ENCODE assay signal across 10 mouse cellular contexts in genomic region chr7:144935563-144935962, GRCm38 (mm10). TPM values are rescaled to one million over a fixed set of nuclear protein-coding genes. Genes with fewer than 3 reads are reported as not detected.
DNase-seq lines count a peak whose midpoint lies in the region; ATAC-seq and TF ChIP-seq lines count a peak whose summit lies in the region.
"Had no signal": no experiment of that assay in that cellular context is flagged by ENCODE, and none has a peak within 500 bp of the region (broad histone marks: within the 10 kb centered on the region; RNA-seq: fewer than 3 reads in every experiment).

No protein-coding gene starts in this region.

- H3K4me2 ChIP-seq in forebrain, embryonic 11.5 days (ENCODE audit: low read depth, low read length, severe bottlenecking) = no peak overlapping the region
- no peak overlapping the region for H3K4me2 ChIP-seq in forebrain, embryonic 15.5 days (replicated peaks)
- peak overlapping the region; percentile 89 for H3K4me2 ChIP-seq in kidney, embryonic 15.5 days
- H3K4me2 ChIP-seq: liver, embryonic 15.5 days had no signal

- WGBS in forebrain, embryonic 11.5 days = 59% methylated on average over 5 of the region's 5 CpGs
- WGBS in forebrain, embryonic 15.5 days = 51% methylated on average over 5 of the region's 5 CpGs
- WGBS in lung, adult 2 months = 53% methylated on average over 5 of the region's 5 CpGs
- 57% methylated on average over 5 of the region's 5 CpGs for WGBS in kidney, embryonic 15.5 days

- DNase-seq in forebrain, embryonic 11.5 days (ENCODE audit: low spot score) = no peak
- DNase-seq in lung, adult 2 months = no peak
- DNase-seq in lung, postnatal 25 days (ENCODE audit: low spot score) = no peak
- DNase-seq in cerebellum, adult 8-10 months = peak; percentile 70
- peak; percentile 25 for DNase-seq in right cerebral cortex, postnatal 25 days
- DNase-seq in spleen, postnatal 36 days (ENCODE audit: low spot score in 2 of 2) = no peak

- TF ChIP-seq POLR2A in lung, adult 2 months (IDR thresholded peaks at IDR 0.05; ENCODE audit: borderline replicate concordance, extremely low read depth, low read depth, low read length) = no peak

- H3K36me3 ChIP-seq in forebrain, embryonic 11.5 days (ENCODE audit: control insufficient read depth, insufficient read depth, low read length) = peaks cover 36% of the 10 kb centered on the region; the same call in 1 of the 2 replicates
- no peaks in the 10 kb centered on the region; the same call in 1 of the 2 replicates for H3K36me3 ChIP-seq in forebrain, embryonic 15.5 days
- H3K36me3 ChIP-seq in kidney, embryonic 15.5 days = peaks cover 66% of the 10 kb centered on the region

- no peaks in the 10 kb centered on the region for H3K27me3 ChIP-seq in forebrain, embryonic 11.5 days (ENCODE audit: control insufficient read depth, insufficient read depth, low read length)
- H3K27me3 ChIP-seq in forebrain, embryonic 15.5 days = peaks cover 14% of the 10 kb centered on the region; the same call in 1 of the 2 replicates
- no peaks in the 10 kb centered on the region for H3K27me3 ChIP-seq in kidney, embryonic 15.5 days

- no peaks in the 10 kb centered on the region for H3K9me3 ChIP-seq in forebrain, embryonic 11.5 days (ENCODE audit: control insufficient read depth, low read length)
- H3K9me3 ChIP-seq in forebrain, embryonic 15.5 days = no peaks in the 10 kb centered on the region
- H3K9me3 ChIP-seq in kidney, embryonic 15.5 days (replicated peaks) = no peaks in the 10 kb centered on the region
- H3K9me3 ChIP-seq: liver, embryonic 15.5 days had no signal

- ATAC-seq in forebrain, embryonic 11.5 days (replicated peaks; ENCODE audit: low FRiP score) = no peak
- no peak for ATAC-seq in forebrain, embryonic 15.5 days (replicated peaks)
- no peak for ATAC-seq in kidney, embryonic 15.5 days (replicated peaks; ENCODE audit: low FRiP score)

- H3K4me1 ChIP-seq in forebrain, embryonic 11.5 days (replicated peaks; ENCODE audit: control insufficient read depth, insufficient read depth, low read length) = peaks cover 10% of the 10 kb centered on the region
- H3K4me1 ChIP-seq in forebrain, embryonic 15.5 days = peaks cover 41% of the 10 kb centered on the region
- peaks cover 3% of the 10 kb centered on the region for H3K4me1 ChIP-seq in lung, adult 2 months (ENCODE audit: control insufficient read depth, insufficient read depth, low read length)
- H3K4me1 ChIP-seq in kidney, embryonic 15.5 days = peaks cover 68% of the 10 kb centered on the region

- TF ChIP-seq CTCF in lung, adult 2 months (IDR thresholded peaks at IDR 0.05; ENCODE audit: insufficient read depth, low read length) = peak; percentile 45

- no peak overlapping the region for H3K4me3 ChIP-seq in forebrain, embryonic 11.5 days (ENCODE audit: low read depth, low read length)
- no peak overlapping the region for H3K4me3 ChIP-seq in forebrain, embryonic 15.5 days
- H3K4me3 ChIP-seq in lung, adult 2 months (replicated peaks; ENCODE audit: extremely low read depth, low read depth, low read length) = no peak overlapping the region
- H3K4me3 ChIP-seq in kidney, embryonic 15.5 days (replicated peaks) = peak overlapping the region; percentile 73
- H3K4me3 ChIP-seq: liver, embryonic 15.5 days had no signal

- no peak overlapping the region for H3K27ac ChIP-seq in forebrain, embryonic 11.5 days (ENCODE audit: low read depth, low read length)
- H3K27ac ChIP-seq in forebrain, embryonic 15.5 days (replicated peaks) = no peak overlapping the region
- H3K27ac ChIP-seq in kidney, embryonic 15.5 days = peak overlapping the region; percentile 37; the same call in 1 of the 2 replicates
- H3K27ac ChIP-seq: liver, embryonic 15.5 days had no signal

- peak overlapping the region; percentile 5; the same call in 1 of the 2 replicates for H3K9ac ChIP-seq in forebrain, embryonic 11.5 days (ENCODE audit: low read length)
- no peak overlapping the region for H3K9ac ChIP-seq in forebrain, embryonic 15.5 days (replicated peaks)
- H3K9ac ChIP-seq in kidney, embryonic 15.5 days = 0 out of 2 replicates have a peak overlapping the region, but pooled peaks have one; percentile 7
- H3K9ac ChIP-seq: liver, embryonic 15.5 days had no signal

RNA-seq across cellular contexts. Expression of gene Ccnd1, which starts 4.2 kb away (rescaled TPM):
- polyA plus RNA-seq in forebrain, embryonic 11.5 days (2014; fragmentation: Nextera tagmentation; extraction: Ambion mirVana) = 238 and 268 TPM in 2 replicates
- polyA plus RNA-seq in forebrain, embryonic 15.5 days (2015; fragmentation: Nextera tagmentation; extraction: Ambion mirVana) = 34.9 and 41.7 TPM in 2 replicates
- 106 and 138 TPM in 2 replicates for polyA plus RNA-seq in lung, adult 2 months (2012; rRNA removed)
- polyA plus RNA-seq in kidney, embryonic 15.5 days (2015; fragmentation: Nextera tagmentation; extraction: Ambion mirVana) = 229 and 245 TPM in 2 replicates

RNA-seq across cellular contexts. Expression of gene LTO1, which starts 20.7 kb away (rescaled TPM):
- 29.2 and 31.1 TPM in 2 replicates for polyA plus RNA-seq in forebrain, embryonic 11.5 days (2014; fragmentation: Nextera tagmentation; extraction: Ambion mirVana)
- polyA plus RNA-seq in forebrain, embryonic 15.5 days (2015; fragmentation: Nextera tagmentation; extraction: Ambion mirVana) = 36.3 and 39.3 TPM in 2 replicates
- 13.5 and 17.7 TPM in 2 replicates for polyA plus RNA-seq in lung, adult 2 months (2012; rRNA removed)
- 25.8 and 27.9 TPM in 2 replicates for polyA plus RNA-seq in kidney, embryonic 15.5 days (2015; fragmentation: Nextera tagmentation; extraction: Ambion mirVana)

RNA-seq across cellular contexts. Expression of gene Fgf15, which starts 39.2 kb away (rescaled TPM):
- polyA plus RNA-seq in forebrain, embryonic 11.5 days (2014; fragmentation: Nextera tagmentation; extraction: Ambion mirVana) = 92.1 and 92.3 TPM in 2 replicates
- 20.0 and 20.8 TPM in 2 replicates for polyA plus RNA-seq in forebrain, embryonic 15.5 days (2015; fragmentation: Nextera tagmentation; extraction: Ambion mirVana)
- not detected in 2 replicates for polyA plus RNA-seq in lung, adult 2 months (2012; rRNA removed)
- polyA plus RNA-seq in kidney, embryonic 15.5 days (2015; fragmentation: Nextera tagmentation; extraction: Ambion mirVana) = 2.3 and 2.4 TPM in 2 replicates
- polyA plus RNA-seq: liver, embryonic 15.5 days; testis, adult 2 months had no signal

Comparison
In these comparisons a context has a peak if more than half of its experiments do, and no peak if none do; other contexts are left out.
1. DNase-seq: peak in cerebellum, adult 8-10 months (single experiment) and right cerebral cortex, postnatal 25 days (single experiment); none in forebrain, embryonic 11.5 days (single experiment), lung, adult 2 months (single experiment), lung, postnatal 25 days (single experiment) and spleen, postnatal 36 days (0 of 2).